Mouse (Mus musculus) thymus, adult 2 months (tissue): ENCODE measurements at regions not wholly inside any gene's neighbourhood (a gene's known extent, or its start where the extent isn't known, plus 50 kb on each side); places are given as distances from the start of the nearest gene placed in this dataset.

Source experiments
- CTCF ChIP-seq: fragments of 200-500 bp; IDR thresholded peaks from 2 replicates; pipeline ENCODE4 v1.5.1; 2012; ENCODE audit warnings: mild to moderate bottlenecking, control low read depth, low read length, moderate library complexity, borderline replicate concordance; ENCODE audit not compliant: control insufficient read depth, poor library complexity, insufficient read depth; ENCODE audit errors: extremely low read depth
- POLR2A ChIP-seq: fragments of 200-500 bp; IDR thresholded peaks from 2 replicates; pipeline ENCODE4 v1.6.1; 2012; ENCODE audit warnings: mild to moderate bottlenecking, low read length, control low read depth, moderate library complexity; ENCODE audit not compliant: control insufficient read depth, poor library complexity, insufficient read depth; ENCODE audit errors: extremely low read depth

DNA sequence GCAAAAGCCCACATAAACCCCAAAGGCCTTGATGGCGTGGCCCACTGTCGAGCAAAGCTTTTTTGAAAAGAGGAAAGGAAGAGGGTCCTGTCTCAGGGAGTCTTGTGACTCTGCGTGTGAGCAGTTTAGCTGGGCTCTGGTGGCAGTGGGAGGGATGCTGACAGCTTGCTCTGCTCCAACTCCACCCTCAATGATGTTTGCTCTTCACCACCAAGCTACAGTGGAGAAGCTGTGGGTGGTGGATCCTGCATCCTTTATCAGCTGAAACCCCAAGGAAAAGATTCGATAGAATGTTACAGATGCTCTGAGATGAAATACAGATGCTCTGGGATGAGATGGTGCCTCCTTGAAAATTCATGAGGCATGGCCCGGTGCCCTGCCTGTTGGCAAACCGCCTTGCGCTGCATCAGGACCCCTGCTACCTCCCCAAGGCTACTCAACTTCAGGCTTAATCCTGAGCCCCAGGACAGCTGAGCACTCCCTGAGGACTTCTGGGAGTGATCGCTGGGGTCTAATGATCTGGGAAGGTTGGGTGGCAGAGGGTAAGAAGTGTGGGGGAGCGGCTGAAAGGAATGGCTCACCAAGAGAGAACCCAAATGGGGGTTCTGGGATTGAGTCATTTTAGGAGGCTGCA is 120.8 kb upstream of the Kit start:
- TF ChIP-seq POLR2A (no peak), CTCF (no peak)
